Mouse (Mus musculus): ENCODE measurements around the gene Zscan29.

DNA sequence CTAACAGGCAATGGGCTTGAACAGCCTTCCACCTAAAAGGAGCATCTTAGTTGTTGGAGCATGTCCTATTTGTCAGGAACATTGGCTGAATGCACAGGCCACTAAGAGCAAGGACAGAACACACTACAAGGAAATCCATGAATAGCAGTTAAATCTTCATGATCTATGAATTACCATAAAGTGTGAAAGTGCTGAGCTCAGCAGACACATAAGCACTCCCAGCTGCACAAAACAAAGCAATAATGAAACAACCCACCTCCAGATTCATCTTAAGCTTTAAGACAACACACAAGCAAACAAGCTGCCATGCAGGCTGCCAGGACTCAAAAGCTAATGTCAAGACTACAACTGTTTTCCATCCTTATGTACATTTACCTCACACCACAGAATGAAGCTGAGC lies 48.3 kb upstream of the Zscan29 start:
- TF ChIP-seq CTCF (IDR thresholded peaks at IDR 0.05; ENCODE audit: extremely low read depth, insufficient read depth, low read length) (no peak), POLR2A (IDR thresholded peaks at IDR 0.05; ENCODE audit: extremely low read depth, insufficient read depth, low read length) (no peak)

Measured in cortical plate, adult 2 months (tissue).